Mouse (Mus musculus): ENCODE data around the gene Epb41l1. TPM values are rescaled to one million over a fixed set of nuclear protein-coding genes. Genes with fewer than 3 reads are reported as not detected.

Epb41l1 gene
- total and polyA plus RNA-seq, 2 experiments from 2014 or later: 10.7 to 259 TPM

DNA sequence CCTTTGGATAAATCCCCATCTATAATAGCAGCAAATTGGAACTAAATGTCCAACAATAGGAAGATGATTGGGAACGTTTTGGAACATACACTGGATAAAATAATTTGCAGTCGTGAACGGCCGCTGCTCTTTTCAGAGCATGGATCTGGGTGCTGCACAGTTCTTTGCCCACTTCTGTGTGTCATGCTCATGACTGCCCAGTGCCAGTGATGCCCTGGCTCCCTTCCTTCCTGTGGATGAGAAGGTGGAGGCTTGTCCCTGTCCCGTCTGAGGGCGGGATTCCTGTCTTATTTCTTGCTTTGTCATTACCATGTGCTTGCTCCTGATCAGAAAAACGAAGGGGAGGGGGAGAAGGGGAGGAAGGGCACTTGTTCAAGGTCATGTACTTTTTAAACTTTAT is 59.6 kb downstream of the Epb41l1 start:
- Histone ChIP-seq H3K9ac (replicated peaks; ENCODE audit: low read length) (no peak overlapping the region), H3K9me3 (ENCODE audit: low read length) (no peaks in the 10 kb centered on the region), H3K27me3 (ENCODE audit: insufficient read depth, low read length) (no peaks in the 10 kb centered on the region), H3K4me2 (ENCODE audit: low read depth, low read length) (no peak overlapping the region), H3K27ac (no peak overlapping the region), H3K4me1 (ENCODE audit: insufficient read depth, low read length) (peaks cover 17% of the 10 kb centered on the region), H3K4me3 (ENCODE audit: low read length) (no peak overlapping the region), H3K36me3 (ENCODE audit: insufficient read depth, low read length) (no peaks in the 10 kb centered on the region)
- ATAC-seq (no peak), DNase-seq (ENCODE audit: low spot score) (no peak)
- WGBS: 74% methylated on average over 7 of the region's 7 CpGs
- no peak for TF ChIP-seq CTCF (IDR thresholded peaks at IDR 0.05; ENCODE audit: low read depth)

DNA sequence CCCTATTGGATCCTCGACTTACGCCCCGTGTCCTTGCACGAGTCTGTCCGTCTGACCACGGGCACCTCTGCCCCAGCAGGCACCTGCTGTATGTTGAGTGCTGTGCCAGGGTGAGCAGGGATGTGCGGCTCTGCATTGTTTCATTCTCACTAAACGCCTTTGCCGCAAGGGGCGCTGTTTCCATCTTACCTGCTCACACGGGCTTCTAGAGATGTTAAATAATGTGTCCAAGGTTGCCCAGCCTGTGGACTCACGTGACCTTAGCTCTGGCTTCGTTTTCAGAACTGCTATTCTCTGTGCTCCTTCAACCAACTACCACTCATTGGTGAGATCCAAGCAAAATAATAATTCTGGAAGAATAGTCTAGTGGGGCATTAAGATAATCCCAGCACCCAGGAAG is 61.6 kb downstream of the Epb41l1 start:
- DNase-seq (ENCODE audit: low spot score) (peak; percentile 61), ATAC-seq (no peak)
- Histone ChIP-seq H3K4me2 (ENCODE audit: low read depth, low read length) (no peak overlapping the region), H3K27me3 (ENCODE audit: insufficient read depth, low read length) (no peaks in the 10 kb centered on the region), H3K27ac (no peak overlapping the region), H3K4me3 (ENCODE audit: low read length) (no peak overlapping the region), H3K36me3 (ENCODE audit: insufficient read depth, low read length) (no peaks in the 10 kb centered on the region), H3K4me1 (ENCODE audit: insufficient read depth, low read length) (peaks cover 3% of the 10 kb centered on the region; the same call in 1 of the 2 replicates), H3K9me3 (ENCODE audit: low read length) (no peaks in the 10 kb centered on the region), H3K9ac (replicated peaks; ENCODE audit: low read length) (no peak overlapping the region)
- peak; percentile 72 for TF ChIP-seq CTCF (IDR thresholded peaks at IDR 0.05; ENCODE audit: low read depth)
- whole genome bisulfite sequencing: 28% methylated on average over 13 of the region's 13 CpGs

DNA sequence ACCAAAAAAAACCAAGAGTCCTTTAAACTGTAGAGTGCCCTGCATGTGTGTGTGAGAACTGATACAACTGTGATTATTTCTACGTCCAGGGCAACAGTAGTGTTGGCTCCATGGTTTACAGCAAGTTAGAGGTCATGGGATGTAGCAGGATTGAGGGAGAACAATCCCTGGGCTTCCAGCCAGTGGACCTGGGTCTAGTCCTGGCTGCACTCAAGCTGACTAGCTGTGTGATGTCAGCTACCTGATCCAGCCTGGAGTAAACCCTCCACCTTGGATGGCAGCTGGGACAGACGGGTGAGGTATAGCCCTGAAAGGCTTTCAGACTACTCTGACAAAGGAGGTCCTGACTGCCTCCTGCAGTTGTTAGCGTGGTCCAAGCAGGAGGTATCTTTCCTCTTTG is 62.1 kb downstream of the Epb41l1 start:
- no peak for DNase-seq (ENCODE audit: low spot score)
- Histone ChIP-seq H3K27me3 (ENCODE audit: insufficient read depth, low read length) (no peaks in the 10 kb centered on the region), H3K9me3 (ENCODE audit: low read length) (no peaks in the 10 kb centered on the region), H3K9ac (replicated peaks; ENCODE audit: low read length) (no peak overlapping the region), H3K4me1 (ENCODE audit: insufficient read depth, low read length) (peaks cover 2% of the 10 kb centered on the region; the same call in 1 of the 2 replicates), H3K36me3 (ENCODE audit: insufficient read depth, low read length) (no peaks in the 10 kb centered on the region), H3K27ac (no peak overlapping the region), H3K4me3 (ENCODE audit: low read length) (no peak overlapping the region), H3K4me2 (ENCODE audit: low read depth, low read length) (no peak overlapping the region)
- WGBS: 84% methylated on average over 3 of the region's 3 CpGs
- TF ChIP-seq CTCF (IDR thresholded peaks at IDR 0.05; ENCODE audit: low read depth): no peak
- no peak for ATAC-seq

DNA sequence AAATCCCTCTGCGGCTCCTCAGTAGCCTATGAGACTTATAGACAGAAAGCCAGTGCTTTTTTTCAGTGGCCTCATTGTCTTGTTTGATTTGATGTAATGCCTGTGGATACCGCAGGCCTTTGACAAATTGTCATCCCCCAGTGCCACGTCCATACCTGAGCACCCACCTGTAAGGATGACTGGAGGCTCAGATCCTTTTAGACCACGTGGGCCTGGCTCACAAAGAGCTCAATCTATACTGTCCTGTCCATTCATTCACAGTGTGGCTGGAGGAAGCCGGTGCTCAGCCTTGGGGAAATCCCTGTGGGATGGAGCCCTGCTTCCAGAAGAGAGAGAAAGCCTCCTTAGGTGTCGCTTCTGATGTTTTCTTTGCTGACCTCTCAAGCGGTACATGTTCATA is 62.5 kb downstream of the Epb41l1 start:
- Histone ChIP-seq H3K4me2 (ENCODE audit: low read depth, low read length) (no peak overlapping the region), H3K4me3 (ENCODE audit: low read length) (no peak overlapping the region), H3K9ac (replicated peaks; ENCODE audit: low read length) (no peak overlapping the region), H3K27me3 (ENCODE audit: insufficient read depth, low read length) (no peaks in the 10 kb centered on the region), H3K9me3 (ENCODE audit: low read length) (no peaks in the 10 kb centered on the region), H3K4me1 (ENCODE audit: insufficient read depth, low read length) (peaks cover 5% of the 10 kb centered on the region), H3K36me3 (ENCODE audit: insufficient read depth, low read length) (no peaks in the 10 kb centered on the region), H3K27ac (no peak overlapping the region)
- TF ChIP-seq CTCF (IDR thresholded peaks at IDR 0.05; ENCODE audit: low read depth): no peak
- DNase-seq (ENCODE audit: low spot score) (no peak), ATAC-seq (no peak)
- 79% methylated on average over 7 of the region's 7 CpGs for WGBS

DNA sequence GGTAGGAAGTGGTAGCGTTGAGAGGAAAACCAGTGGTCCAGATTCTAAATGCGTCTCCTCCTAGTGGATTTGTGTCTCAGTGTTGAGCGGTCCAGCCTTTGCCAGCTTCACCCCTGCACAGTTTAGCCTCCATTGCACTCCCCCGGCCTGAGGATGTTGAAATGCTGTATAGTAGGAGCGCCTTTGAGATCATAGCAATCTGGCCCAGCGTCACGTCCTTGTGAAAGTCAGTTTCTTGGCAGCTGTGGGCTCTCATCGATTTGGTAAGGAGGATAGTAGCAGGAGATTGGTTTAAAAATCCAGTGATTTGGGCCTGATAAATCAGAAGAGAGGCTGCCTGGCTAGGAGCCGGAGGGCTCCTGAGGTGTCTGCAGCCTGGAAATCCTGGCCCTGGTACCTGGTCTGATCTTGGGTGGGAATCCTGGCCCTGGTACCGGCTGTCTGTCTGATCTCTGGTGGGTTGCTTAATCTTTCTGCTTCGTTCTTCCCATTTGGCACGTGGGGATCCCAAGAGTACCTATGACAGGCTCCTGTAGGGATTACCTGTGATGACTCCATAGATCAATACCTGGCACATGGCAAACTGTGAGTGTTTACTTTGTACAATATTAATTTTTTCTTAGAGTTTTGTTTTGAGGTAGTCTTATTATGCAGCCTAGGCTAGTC is 65.5 kb downstream of the Epb41l1 start:
- Histone ChIP-seq H3K36me3 (ENCODE audit: insufficient read depth, low read length) (no peaks in the 10 kb centered on the region), H3K27me3 (ENCODE audit: insufficient read depth, low read length) (no peaks in the 10 kb centered on the region), H3K4me2 (ENCODE audit: low read depth, low read length) (no peak overlapping the region), H3K4me3 (ENCODE audit: low read length) (no peak overlapping the region), H3K9ac (replicated peaks; ENCODE audit: low read length) (no peak overlapping the region), H3K9me3 (ENCODE audit: low read length) (no peaks in the 10 kb centered on the region), H3K27ac (no peak overlapping the region), H3K4me1 (ENCODE audit: insufficient read depth, low read length) (peaks cover 5% of the 10 kb centered on the region)
- no peak for ATAC-seq
- WGBS: 88% methylated on average over 12 of the region's 12 CpGs
- no peak for TF ChIP-seq CTCF (IDR thresholded peaks at IDR 0.05; ENCODE audit: low read depth)
- DNase-seq (ENCODE audit: low spot score): no peak

DNA sequence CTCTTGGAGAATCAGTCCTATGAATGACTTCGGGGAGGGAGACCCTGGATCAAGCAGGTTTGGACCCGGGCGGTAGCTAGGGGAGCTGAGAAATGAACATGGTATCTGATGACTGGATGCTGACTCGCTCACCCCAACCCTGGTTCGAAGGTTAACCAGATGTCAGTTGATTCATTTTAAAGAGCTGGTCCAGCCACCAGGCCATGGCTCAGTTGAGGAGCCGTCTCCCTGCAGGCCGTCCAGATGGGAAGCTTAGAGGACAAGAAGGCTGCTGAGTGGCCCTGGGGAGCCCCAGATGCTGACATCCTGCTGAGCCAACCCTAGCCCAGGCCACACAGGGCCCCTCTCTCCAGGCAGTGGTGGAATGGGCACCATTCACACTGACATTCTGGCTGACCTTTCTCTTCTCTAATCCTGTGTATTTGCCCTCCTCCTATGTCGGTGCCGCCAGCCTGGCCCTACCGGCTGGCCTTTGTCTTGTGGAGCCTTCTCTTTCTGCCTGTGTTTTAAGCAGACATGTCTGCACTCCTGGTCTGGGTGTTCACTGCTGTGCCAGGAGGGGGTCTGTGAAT is 67.0 kb downstream of the Epb41l1 start:
- Histone ChIP-seq H3K27me3 (ENCODE audit: insufficient read depth, low read length) (no peaks in the 10 kb centered on the region), H3K4me2 (ENCODE audit: low read depth, low read length) (no peak overlapping the region), H3K9ac (replicated peaks; ENCODE audit: low read length) (no peak overlapping the region), H3K4me1 (ENCODE audit: insufficient read depth, low read length) (peaks cover 5% of the 10 kb centered on the region), H3K36me3 (ENCODE audit: insufficient read depth, low read length) (no peaks in the 10 kb centered on the region), H3K4me3 (ENCODE audit: low read length) (no peak overlapping the region), H3K9me3 (ENCODE audit: low read length) (no peaks in the 10 kb centered on the region), H3K27ac (peak overlapping the region; percentile 58)
- no peak for TF ChIP-seq CTCF (IDR thresholded peaks at IDR 0.05; ENCODE audit: low read depth)
- DNase-seq (ENCODE audit: low spot score): no peak
- ATAC-seq: no peak
- 69% methylated on average over 10 of the region's 10 CpGs for WGBS

DNA sequence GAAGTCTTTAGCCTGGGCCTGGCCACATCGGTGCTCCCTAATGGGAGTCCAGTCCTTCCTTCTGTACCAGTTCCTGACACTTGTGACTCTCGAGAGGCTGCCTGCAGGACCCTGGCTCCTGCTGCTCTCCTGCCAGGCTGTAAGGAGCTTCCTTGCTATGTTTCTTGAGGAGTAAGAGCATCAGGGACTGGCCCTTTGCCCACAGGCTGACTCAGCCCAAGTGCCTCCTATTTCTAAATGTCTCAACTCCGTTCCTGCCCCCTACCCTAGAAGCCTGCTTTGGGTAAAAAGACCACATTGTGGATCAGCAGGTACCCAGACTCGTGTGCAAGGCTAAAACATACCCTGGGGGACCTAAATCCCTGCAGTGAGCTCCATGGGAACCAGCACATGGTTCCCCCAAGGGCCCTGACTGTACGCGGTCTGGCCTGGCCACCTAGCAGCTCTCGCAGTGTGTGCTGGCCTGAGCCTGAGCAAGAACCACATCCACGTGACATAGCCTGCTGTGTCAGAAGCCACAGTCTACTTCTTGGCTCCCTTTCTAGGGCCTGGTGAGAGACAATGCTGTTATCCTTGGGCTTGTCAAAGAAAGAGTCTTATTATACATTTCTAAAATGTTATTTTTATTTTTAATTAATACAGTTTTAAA is 67.6 kb downstream of the Epb41l1 start:
- H3K27ac ChIP-seq: peak overlapping the region; percentile 58
- ATAC-seq (no peak), DNase-seq (ENCODE audit: low spot score) (no peak)
- H3K4me1 ChIP-seq (ENCODE audit: insufficient read depth, low read length): peaks cover 5% of the 10 kb centered on the region
- no peaks in the 10 kb centered on the region for H3K9me3 ChIP-seq (ENCODE audit: low read length)
- H3K36me3 ChIP-seq (ENCODE audit: insufficient read depth, low read length): no peaks in the 10 kb centered on the region
- 37% methylated on average over 8 of the region's 8 CpGs for WGBS
- no peaks in the 10 kb centered on the region for H3K27me3 ChIP-seq (ENCODE audit: insufficient read depth, low read length)
- H3K4me2 ChIP-seq (ENCODE audit: low read depth, low read length): no peak overlapping the region
- H3K4me3 ChIP-seq (ENCODE audit: low read length): no peak overlapping the region
- H3K9ac ChIP-seq (replicated peaks; ENCODE audit: low read length): no peak overlapping the region
- TF ChIP-seq CTCF (IDR thresholded peaks at IDR 0.05; ENCODE audit: low read depth): no peak
